Mouse (Mus musculus): ENCODE results near the gene Olfr750.

Olfr750 gene

DNA sequence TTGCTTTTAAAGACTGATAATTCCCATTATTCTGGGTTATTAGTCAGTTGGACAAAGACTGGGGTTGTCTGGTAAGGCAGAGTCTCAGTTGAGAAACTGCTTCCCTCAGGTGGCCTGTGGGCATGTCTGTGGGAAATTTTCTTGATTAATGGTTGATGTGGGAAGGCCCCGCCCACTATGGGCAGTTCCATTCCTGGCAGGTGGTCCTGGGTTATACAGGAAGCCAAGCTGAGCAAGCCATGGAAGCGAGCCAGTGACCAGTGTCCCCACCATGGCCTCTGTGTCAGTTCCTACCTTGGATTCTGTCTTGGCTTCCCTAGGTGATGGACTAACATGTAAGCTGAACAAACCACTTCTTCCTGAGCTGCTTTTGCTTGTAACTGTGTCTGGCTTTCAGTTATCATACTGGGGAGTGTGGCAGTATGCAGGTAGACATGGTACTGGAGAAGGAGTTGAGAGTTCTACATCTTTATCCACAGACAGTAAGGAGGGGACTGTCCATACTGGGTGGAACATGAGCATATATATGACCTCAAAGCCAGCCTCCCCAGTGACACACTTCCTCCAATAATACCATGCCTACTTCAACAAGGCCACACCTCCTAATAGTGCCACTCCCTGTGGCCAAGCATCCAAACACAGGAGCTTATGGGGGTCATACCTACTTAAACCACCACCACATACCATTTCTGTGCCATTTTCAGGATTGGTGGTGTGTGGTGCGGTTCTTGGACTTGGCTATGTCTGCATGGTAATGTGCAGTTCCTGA is 46.7 kb downstream of the Olfr750 start:
- no peak for DNase-seq (ENCODE audit: inconsistent age in 2 of 2, low spot score in 1 of 2)

- DNase-seq (ENCODE audit: inconsistent age in 2 of 2, low spot score in 1 of 2): peak; percentile 57 to 90
Observed at GRCm38 (mm10) chr14:51026391-51027133, 47.7 kb downstream of the Olfr750 start.

DNA sequence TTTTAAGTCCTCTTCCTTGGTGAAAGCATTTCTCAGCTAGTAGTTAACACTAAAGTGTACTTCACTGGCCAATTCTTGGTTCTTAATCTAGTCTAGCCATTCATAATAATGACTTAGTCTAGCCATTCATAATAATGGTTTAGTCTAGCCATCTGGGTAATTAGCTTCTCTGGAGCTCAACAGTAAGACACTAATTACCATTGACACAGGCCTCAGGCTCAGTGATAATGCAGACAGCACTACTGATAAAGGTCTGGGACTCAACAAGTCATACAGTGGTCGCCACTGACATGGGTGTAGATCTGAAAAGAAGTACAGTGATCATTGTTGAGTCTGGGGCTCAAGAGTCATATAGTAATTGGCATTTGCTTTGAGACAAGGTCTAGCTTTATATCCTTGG is 49.4 kb downstream of the Olfr750 start:
- DNase-seq (ENCODE audit: inconsistent age in 2 of 2, low spot score in 1 of 2): no peak

GRCm38 (mm10) chr14:51023457-51023856 is 50.8 kb downstream of the Olfr750 start:
- DNase-seq (ENCODE audit: inconsistent age in 2 of 2, low spot score in 1 of 2): no peak

DNA sequence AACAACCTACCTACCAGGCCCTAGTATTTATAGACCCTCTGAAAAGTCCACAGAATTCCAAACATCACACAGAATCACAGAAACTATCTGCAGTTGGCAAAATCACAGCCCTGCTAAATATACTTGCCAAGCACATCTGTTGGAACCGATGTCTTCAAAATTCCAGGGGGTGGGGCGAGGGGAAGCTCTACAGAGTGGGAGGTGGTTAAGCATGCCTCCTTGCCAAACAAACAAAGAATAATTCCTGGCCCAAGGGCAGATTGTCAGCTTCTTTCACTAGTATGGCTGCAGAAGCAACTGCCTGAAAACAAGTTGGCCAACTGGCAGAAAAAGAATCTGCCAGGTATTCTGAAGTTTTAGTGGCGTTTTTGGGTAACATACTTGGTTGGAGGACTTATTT is 57.0 kb downstream of the Olfr750 start:
- DNase-seq (ENCODE audit: inconsistent age in 2 of 2, low spot score in 1 of 2): peak in 1 of 2 experiments; percentile 56
